ENCODE assay signal across 10 mouse cellular contexts in the genomic region with DNA sequence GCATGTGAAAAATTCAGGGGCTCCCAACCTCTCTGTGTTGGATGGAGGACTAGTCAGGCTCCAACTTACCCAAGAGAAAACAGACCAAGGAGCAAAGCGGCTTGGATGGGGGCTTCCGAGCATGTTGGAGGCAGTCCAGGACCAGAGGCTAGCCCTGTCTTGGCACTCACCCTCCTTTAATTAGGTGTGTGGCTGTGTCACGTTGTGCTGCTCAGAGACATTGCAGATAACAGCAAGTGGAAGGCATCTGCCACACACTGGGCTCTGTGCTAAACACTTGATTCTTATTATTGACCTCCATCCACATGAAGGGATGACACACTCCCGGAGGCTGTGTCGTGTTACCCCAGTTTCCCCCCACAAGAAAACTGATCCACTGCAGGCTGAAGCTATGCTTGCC. TPM values are rescaled to one million over a fixed set of nuclear protein-coding genes. Genes with fewer than 3 reads are reported as not detected.
DNase-seq lines count a peak whose midpoint lies in the region; ATAC-seq lines count a peak whose summit lies in the region.
"Had no signal": no experiment of that assay in that cellular context is flagged by ENCODE, and none has a peak within 500 bp of the region (broad histone marks: within the 10 kb centered on the region; RNA-seq: fewer than 3 reads in every experiment).

No protein-coding gene starts in this region.

- H3K4me2 ChIP-seq in hindbrain, embryonic 13.5 days, result no peak overlapping the region
- H3K4me2 ChIP-seq in hindbrain, embryonic 11.5 days (replicated peaks; ENCODE audit: low read depth, low read length), result no peak overlapping the region
- no peak overlapping the region for H3K4me2 ChIP-seq in midbrain, embryonic 16.5 days (ENCODE audit: low read length)
- no peak overlapping the region for H3K4me2 ChIP-seq in midbrain, embryonic 14.5 days (ENCODE audit: low read length)
- H3K4me2 ChIP-seq in hindbrain, embryonic 15.5 days, result no peak overlapping the region
- H3K4me2 ChIP-seq: heart, embryonic 13.5 days; liver, embryonic 13.5 days had no signal

- H3K4me1 ChIP-seq in hindbrain, embryonic 13.5 days (replicated peaks), result peaks cover 22% of the 10 kb centered on the region
- H3K4me1 ChIP-seq in hindbrain, embryonic 11.5 days (replicated peaks; ENCODE audit: control insufficient read depth, insufficient read depth, low read length), result no peaks in the 10 kb centered on the region
- peaks cover 3% of the 10 kb centered on the region; the same call in 1 of the 2 replicates for H3K4me1 ChIP-seq in midbrain, embryonic 16.5 days (ENCODE audit: control insufficient read depth, insufficient read depth, low read length)
- no peaks in the 10 kb centered on the region; the same call in 1 of the 2 replicates for H3K4me1 ChIP-seq in midbrain, embryonic 14.5 days (ENCODE audit: control insufficient read depth, insufficient read depth, low read length)
- 0 out of 2 replicates have a peak, but pooled peaks cover 12% of the 10 kb centered on the region for H3K4me1 ChIP-seq in hindbrain, embryonic 15.5 days (replicated peaks)

- no peaks in the 10 kb centered on the region for H3K27me3 ChIP-seq in hindbrain, embryonic 13.5 days
- no peaks in the 10 kb centered on the region for H3K27me3 ChIP-seq in hindbrain, embryonic 11.5 days (ENCODE audit: control insufficient read depth, insufficient read depth, low read length)
- H3K27me3 ChIP-seq in midbrain, embryonic 16.5 days (ENCODE audit: control insufficient read depth, insufficient read depth, low read depth, low read length), result no peaks in the 10 kb centered on the region
- H3K27me3 ChIP-seq in midbrain, embryonic 14.5 days (ENCODE audit: control insufficient read depth, insufficient read depth, low read length), result no peaks in the 10 kb centered on the region
- H3K27me3 ChIP-seq in hindbrain, embryonic 15.5 days, result no peaks in the 10 kb centered on the region
- H3K27me3 ChIP-seq: heart, embryonic 13.5 days; liver, embryonic 13.5 days had no signal

- H3K27ac ChIP-seq in hindbrain, embryonic 13.5 days, result no peak overlapping the region
- H3K27ac ChIP-seq in hindbrain, embryonic 11.5 days (ENCODE audit: low read depth, low read length), result no peak overlapping the region
- H3K27ac ChIP-seq in midbrain, embryonic 16.5 days (ENCODE audit: low read length), result no peak overlapping the region
- no peak overlapping the region for H3K27ac ChIP-seq in midbrain, embryonic 14.5 days (replicated peaks; ENCODE audit: low read depth, low read length)
- H3K27ac ChIP-seq in hindbrain, embryonic 15.5 days (replicated peaks), result no peak overlapping the region
- H3K27ac ChIP-seq: heart, embryonic 13.5 days; liver, embryonic 13.5 days had no signal

- no peak overlapping the region for H3K4me3 ChIP-seq in hindbrain, embryonic 13.5 days
- H3K4me3 ChIP-seq in hindbrain, embryonic 11.5 days (ENCODE audit: low read depth, low read length), result no peak overlapping the region
- H3K4me3 ChIP-seq in midbrain, embryonic 16.5 days (ENCODE audit: low read depth, low read length), result no peak overlapping the region
- H3K4me3 ChIP-seq in midbrain, embryonic 14.5 days (replicated peaks; ENCODE audit: low read depth, low read length), result no peak overlapping the region
- no peak overlapping the region for H3K4me3 ChIP-seq in hindbrain, embryonic 15.5 days
- H3K4me3 ChIP-seq: heart, embryonic 13.5 days; liver, embryonic 13.5 days had no signal

- no peaks in the 10 kb centered on the region for H3K36me3 ChIP-seq in hindbrain, embryonic 13.5 days
- H3K36me3 ChIP-seq in hindbrain, embryonic 11.5 days (ENCODE audit: control insufficient read depth, insufficient read depth, low read length), result no peaks in the 10 kb centered on the region
- no peaks in the 10 kb centered on the region for H3K36me3 ChIP-seq in midbrain, embryonic 16.5 days (ENCODE audit: control insufficient read depth, insufficient read depth, low read length)
- no peaks in the 10 kb centered on the region for H3K36me3 ChIP-seq in midbrain, embryonic 14.5 days (ENCODE audit: control insufficient read depth, insufficient read depth, low read length)
- no peaks in the 10 kb centered on the region for H3K36me3 ChIP-seq in hindbrain, embryonic 15.5 days
- H3K36me3 ChIP-seq: heart, embryonic 13.5 days; liver, embryonic 13.5 days had no signal

- no peak for DNase-seq in hindbrain, embryonic 11.5 days (ENCODE audit: low spot score)
- no peak for DNase-seq in midbrain, embryonic 14.5 days
- DNase-seq in gastrocnemius, postnatal 25 days, result no peak
- no peak for DNase-seq in cerebellum, adult 9-10 months
- DNase-seq: gastrocnemius, postnatal 36 days; liver, embryonic 13.5 days had no signal

- 0 out of 2 replicates have a peak, but pooled peaks have one; percentile 53 for ATAC-seq in hindbrain, embryonic 13.5 days (ENCODE audit: low FRiP score)
- no peak for ATAC-seq in hindbrain, embryonic 11.5 days (ENCODE audit: low FRiP score)
- peak; percentile 62; the same call in 1 of the 2 replicates for ATAC-seq in midbrain, embryonic 16.5 days
- no peak for ATAC-seq in midbrain, embryonic 14.5 days (ENCODE audit: low FRiP score, low TSS enrichment)
- 0 out of 2 replicates have a peak, but pooled peaks have one; percentile 27 for ATAC-seq in hindbrain, embryonic 15.5 days (ENCODE audit: low FRiP score, low read depth)

- WGBS in hindbrain, embryonic 13.5 days, result 51% methylated on average over 5 of the region's 5 CpGs
- WGBS in hindbrain, embryonic 11.5 days, result 74% methylated on average over 5 of the region's 5 CpGs
- 58% methylated on average over 5 of the region's 5 CpGs for WGBS in midbrain, embryonic 16.5 days
- WGBS in midbrain, embryonic 14.5 days, result 66% methylated on average over 5 of the region's 5 CpGs
- 62% methylated on average over 5 of the region's 5 CpGs for WGBS in hindbrain, embryonic 15.5 days

- H3K9ac ChIP-seq in hindbrain, embryonic 13.5 days, result no peak overlapping the region
- no peak overlapping the region for H3K9ac ChIP-seq in hindbrain, embryonic 11.5 days (ENCODE audit: low read depth, low read length)
- H3K9ac ChIP-seq in midbrain, embryonic 16.5 days (ENCODE audit: low read depth, low read length), result no peak overlapping the region
- no peak overlapping the region for H3K9ac ChIP-seq in midbrain, embryonic 14.5 days (replicated peaks; ENCODE audit: low read length)
- H3K9ac ChIP-seq in hindbrain, embryonic 15.5 days, result no peak overlapping the region
- H3K9ac ChIP-seq: heart, embryonic 13.5 days; liver, embryonic 13.5 days had no signal

- H3K9me3 ChIP-seq in hindbrain, embryonic 13.5 days, result no peaks in the 10 kb centered on the region
- H3K9me3 ChIP-seq in hindbrain, embryonic 11.5 days (ENCODE audit: control insufficient read depth, low read length), result no peaks in the 10 kb centered on the region
- H3K9me3 ChIP-seq in midbrain, embryonic 16.5 days (replicated peaks; ENCODE audit: control insufficient read depth, low read length, poor library complexity, severe bottlenecking), result no peaks in the 10 kb centered on the region
- H3K9me3 ChIP-seq in midbrain, embryonic 14.5 days (ENCODE audit: control insufficient read depth, low read length), result no peaks in the 10 kb centered on the region
- H3K9me3 ChIP-seq in hindbrain, embryonic 15.5 days, result no peaks in the 10 kb centered on the region
- H3K9me3 ChIP-seq: heart, embryonic 13.5 days; liver, embryonic 13.5 days had no signal

RNA-seq across cellular contexts. Expression of gene Klf4, which starts 53.9 kb away (rescaled TPM):
- 2.3 and 2.7 TPM in 2 replicates for polyA plus RNA-seq in hindbrain, embryonic 13.5 days (2015; fragmentation: Nextera tagmentation; extraction: Ambion mirVana)
- polyA plus RNA-seq in hindbrain, embryonic 11.5 days (2014; fragmentation: Nextera tagmentation; extraction: Ambion mirVana), result 1.6 and 2.2 TPM in 2 replicates
- 1.9 and 2.0 TPM in 2 replicates for polyA plus RNA-seq in midbrain, embryonic 16.5 days (2015; fragmentation: Nextera tagmentation; extraction: Ambion mirVana)
- 1.4 and 2.2 TPM in 2 replicates for polyA plus RNA-seq in midbrain, embryonic 14.5 days (2014; fragmentation: Nextera tagmentation; extraction: Ambion mirVana)
- polyA plus RNA-seq in hindbrain, embryonic 15.5 days (2015; fragmentation: Nextera tagmentation; extraction: Ambion mirVana), result 2.5 and 2.7 TPM in 2 replicates
- 10 to 100 TPM; 11.6 to 17.0 TPM for total RNA-seq in gastrocnemius, postnatal 25 days (2021)

Comparison
In these comparisons a context has a peak if more than half of its experiments do, and no peak if none do; other contexts are left out.
1. ATAC-seq: peak in hindbrain, embryonic 13.5 days (single experiment), midbrain, embryonic 16.5 days (single experiment) and hindbrain, embryonic 15.5 days (single experiment); none in hindbrain, embryonic 11.5 days (single experiment) and midbrain, embryonic 14.5 days (single experiment).